In the genomic region with DNA sequence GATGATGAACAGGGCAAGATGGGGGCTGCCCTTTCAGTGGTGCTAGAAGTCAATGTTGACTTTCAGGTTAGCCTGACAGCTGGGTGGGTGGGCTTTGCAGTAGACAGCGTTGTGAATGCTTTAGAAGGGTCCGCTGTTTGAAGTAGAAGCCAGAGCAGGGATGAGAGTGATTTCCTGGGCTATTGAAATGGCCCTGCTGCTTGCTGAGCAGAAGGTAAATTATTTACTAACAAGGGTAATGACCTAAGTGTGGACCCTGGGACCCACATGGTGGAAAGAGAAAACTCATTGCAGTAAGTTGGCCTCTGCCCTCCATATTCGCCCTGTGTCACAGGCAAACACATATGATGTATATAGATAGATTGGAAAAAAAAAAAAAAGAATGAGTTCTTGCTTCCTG, we compare ENCODE assay signal across 11 mouse cellular contexts. TPM values are rescaled to one million over a fixed set of nuclear protein-coding genes. Genes with fewer than 3 reads are reported as not detected.
A peak's percentile ranks its signal among the peaks of the same experiment; 100 is the strongest.
DNase-seq lines count a peak whose midpoint lies in the region; ATAC-seq lines count a peak whose summit lies in the region.
"Had no signal": no experiment of that assay in that cellular context is flagged by ENCODE, and none has a peak within 500 bp of the region (broad histone marks: within the 10 kb centered on the region; RNA-seq: fewer than 3 reads in every experiment).

No protein-coding gene starts in this region.

- no peak overlapping the region for H3K4me3 ChIP-seq in embryonic facial prominence, embryonic 13.5 days
- H3K4me3 ChIP-seq in forebrain, embryonic 14.5 days (ENCODE audit: low read depth, low read length) = no peak overlapping the region
- H3K4me3 ChIP-seq in midbrain, embryonic 16.5 days (ENCODE audit: low read depth, low read length) = peak overlapping the region; percentile 64; the same call in 1 of the 2 replicates

- H3K36me3 ChIP-seq in embryonic facial prominence, embryonic 13.5 days = peaks cover 32% of the 10 kb centered on the region
- peaks cover 35% of the 10 kb centered on the region for H3K36me3 ChIP-seq in forebrain, embryonic 14.5 days (ENCODE audit: control insufficient read depth, insufficient read depth, low read length)
- peaks cover 24% of the 10 kb centered on the region for H3K36me3 ChIP-seq in midbrain, embryonic 16.5 days (ENCODE audit: control insufficient read depth, insufficient read depth, low read length)

- 0 out of 2 replicates have a peak overlapping the region, but pooled peaks have one; percentile 49 for H3K9ac ChIP-seq in embryonic facial prominence, embryonic 13.5 days
- H3K9ac ChIP-seq in forebrain, embryonic 14.5 days (ENCODE audit: low read length) = peak overlapping the region; percentile 85; the same call in 1 of the 2 replicates
- 0 out of 2 replicates have a peak overlapping the region, but pooled peaks have one; percentile 5 for H3K9ac ChIP-seq in midbrain, embryonic 16.5 days (ENCODE audit: low read depth, low read length)

- 0 out of 2 replicates have a peak, but pooled peaks cover 6% of the 10 kb centered on the region for H3K9me3 ChIP-seq in embryonic facial prominence, embryonic 13.5 days
- H3K9me3 ChIP-seq in forebrain, embryonic 14.5 days (replicated peaks; ENCODE audit: control insufficient read depth, low read length) = no peaks in the 10 kb centered on the region
- no peaks in the 10 kb centered on the region for H3K9me3 ChIP-seq in midbrain, embryonic 16.5 days (replicated peaks; ENCODE audit: control insufficient read depth, low read length, poor library complexity, severe bottlenecking)

- WGBS in embryonic facial prominence, embryonic 13.5 days = 91% methylated on average over 3 of the region's 3 CpGs
- 78% methylated on average over 3 of the region's 3 CpGs for whole genome bisulfite sequencing in forebrain, embryonic 14.5 days
- WGBS in midbrain, embryonic 16.5 days = 76% methylated on average over 3 of the region's 3 CpGs

- no peak overlapping the region for H3K27ac ChIP-seq in embryonic facial prominence, embryonic 13.5 days
- H3K27ac ChIP-seq in forebrain, embryonic 14.5 days (ENCODE audit: low read depth, low read length) = no peak overlapping the region
- H3K27ac ChIP-seq in midbrain, embryonic 16.5 days (ENCODE audit: low read length) = no peak overlapping the region

- no peak for ATAC-seq in embryonic facial prominence, embryonic 13.5 days (ENCODE audit: insufficient number of reproducible peaks, insufficient read depth, low FRiP score, low TSS enrichment, low read depth)
- ATAC-seq in forebrain, embryonic 14.5 days = no peak
- no peak for ATAC-seq in midbrain, embryonic 16.5 days
- ATAC-seq in cerebellum, adult (ENCODE audit: insufficient number of reproducible peaks, low FRiP score, low TSS enrichment) = no peak

- H3K4me2 ChIP-seq in embryonic facial prominence, embryonic 13.5 days = 0 out of 2 replicates have a peak overlapping the region, but pooled peaks have one; percentile 76
- H3K4me2 ChIP-seq in forebrain, embryonic 14.5 days (ENCODE audit: low read length) = peak overlapping the region; percentile 90
- H3K4me2 ChIP-seq in midbrain, embryonic 16.5 days (ENCODE audit: low read length) = peak overlapping the region; percentile 95

- DNase-seq in forebrain, embryonic 14.5 days (ENCODE audit: low spot score) = no peak
- DNase-seq in kidney, postnatal 10 days = peak; percentile 27
- no peak for DNase-seq in adrenal gland, postnatal 10 days
- DNase-seq in retina, postnatal 1 day = no peak
- DNase-seq: adrenal gland, adult 2 months; cerebellum, postnatal 10 days; heart, postnatal 10 days had no signal

- no peaks in the 10 kb centered on the region for H3K27me3 ChIP-seq in embryonic facial prominence, embryonic 13.5 days
- no peaks in the 10 kb centered on the region for H3K27me3 ChIP-seq in forebrain, embryonic 14.5 days (replicated peaks; ENCODE audit: control insufficient read depth, insufficient read depth, low read length)
- H3K27me3 ChIP-seq in midbrain, embryonic 16.5 days (ENCODE audit: control insufficient read depth, insufficient read depth, low read depth, low read length) = no peaks in the 10 kb centered on the region

- peaks cover 25% of the 10 kb centered on the region for H3K4me1 ChIP-seq in embryonic facial prominence, embryonic 13.5 days
- peaks cover 22% of the 10 kb centered on the region for H3K4me1 ChIP-seq in forebrain, embryonic 14.5 days (ENCODE audit: control insufficient read depth, insufficient read depth, low read length)
- H3K4me1 ChIP-seq in midbrain, embryonic 16.5 days (ENCODE audit: control insufficient read depth, insufficient read depth, low read length) = peaks cover 26% of the 10 kb centered on the region

RNA-seq across cellular contexts. Expression of gene Capn10, which starts 2.3 kb away (rescaled TPM):
- polyA plus RNA-seq in embryonic facial prominence, embryonic 13.5 days (2015; fragmentation: Nextera tagmentation; extraction: Ambion mirVana) = 34.1 and 36.2 TPM in 2 replicates
- 40.2 and 52.8 TPM in 2 replicates for polyA plus RNA-seq in forebrain, embryonic 14.5 days (2014; fragmentation: Nextera tagmentation; extraction: Ambion mirVana)
- polyA plus RNA-seq in midbrain, embryonic 16.5 days (2015; fragmentation: Nextera tagmentation; extraction: Ambion mirVana) = 62.3 and 65.1 TPM in 2 replicates
- total RNA-seq in adrenal gland, postnatal 10 days (2021) = 10 to 100 TPM; 16.8 to 22.4 TPM

RNA-seq across cellular contexts. Expression of gene Gpr35, which starts 14.2 kb away (rescaled TPM):
- 0.34 and 0.73 TPM in 2 replicates for polyA plus RNA-seq in embryonic facial prominence, embryonic 13.5 days (2015; fragmentation: Nextera tagmentation; extraction: Ambion mirVana)
- 0.29 and 0.33 TPM in 2 replicates for polyA plus RNA-seq in forebrain, embryonic 14.5 days (2014; fragmentation: Nextera tagmentation; extraction: Ambion mirVana)
- polyA plus RNA-seq in midbrain, embryonic 16.5 days (2015; fragmentation: Nextera tagmentation; extraction: Ambion mirVana) = 0.18 and 0.52 TPM in 2 replicates
- 1 to 10 TPM in 1 of 2 experiments, under 1 TPM in 1; 0.97 to 1.7 TPM for total RNA-seq in adrenal gland, postnatal 10 days (2021)
- total RNA-seq: MEL had no signal

RNA-seq across cellular contexts. Expression of gene Rnpepl1, which starts 25.9 kb away (rescaled TPM):
- polyA plus RNA-seq in embryonic facial prominence, embryonic 13.5 days (2015; fragmentation: Nextera tagmentation; extraction: Ambion mirVana) = 29.4 and 30.0 TPM in 2 replicates
- 15.5 and 20.1 TPM in 2 replicates for polyA plus RNA-seq in forebrain, embryonic 14.5 days (2014; fragmentation: Nextera tagmentation; extraction: Ambion mirVana)
- 26.5 and 28.4 TPM in 2 replicates for polyA plus RNA-seq in midbrain, embryonic 16.5 days (2015; fragmentation: Nextera tagmentation; extraction: Ambion mirVana)
- total RNA-seq in adrenal gland, postnatal 10 days (2021) = 10 to 100 TPM; 64.6 to 72.0 TPM

RNA-seq across cellular contexts. Expression of gene Dusp28, which starts 29.7 kb away (rescaled TPM):
- polyA plus RNA-seq in embryonic facial prominence, embryonic 13.5 days (2015; fragmentation: Nextera tagmentation; extraction: Ambion mirVana) = 9.4 and 10.5 TPM in 2 replicates
- 12.2 and 12.7 TPM in 2 replicates for polyA plus RNA-seq in forebrain, embryonic 14.5 days (2014; fragmentation: Nextera tagmentation; extraction: Ambion mirVana)
- polyA plus RNA-seq in midbrain, embryonic 16.5 days (2015; fragmentation: Nextera tagmentation; extraction: Ambion mirVana) = 16.6 and 17.5 TPM in 2 replicates
- 10 to 100 TPM; 13.5 to 17.0 TPM for total RNA-seq in adrenal gland, postnatal 10 days (2021)

RNA-seq across cellular contexts. Expression of gene Ankmy1, which starts 33.8 kb away (rescaled TPM):
- 0.38 and 0.40 TPM in 2 replicates for polyA plus RNA-seq in embryonic facial prominence, embryonic 13.5 days (2015; fragmentation: Nextera tagmentation; extraction: Ambion mirVana)
- polyA plus RNA-seq in forebrain, embryonic 14.5 days (2014; fragmentation: Nextera tagmentation; extraction: Ambion mirVana) = 1.5 and 2.4 TPM in 2 replicates
- 0.63 and 0.82 TPM in 2 replicates for polyA plus RNA-seq in midbrain, embryonic 16.5 days (2015; fragmentation: Nextera tagmentation; extraction: Ambion mirVana)
- total RNA-seq in adrenal gland, postnatal 10 days (2021) = under 1 TPM; 0.75 to 0.82 TPM
- total RNA-seq: MEL had no signal

Comparison
In these comparisons a context has a peak if more than half of its experiments do, and no peak if none do; other contexts are left out.
1. H3K9ac ChIP-seq: peak in every context shown above with its lines; median percentile 85 in forebrain, embryonic 14.5 days; 49 in embryonic facial prominence, embryonic 13.5 days; 5 in midbrain, embryonic 16.5 days.